Mouse (Mus musculus) cortical plate, adult 2 months (tissue): ENCODE data around the gene A530032D15Rik.
"Not testable (repeated sequence)": the region's sequence is repeated elsewhere in the genome, so short reads cannot be mapped to it uniquely, and the experiment has no call there.

Experiments
- CTCF ChIP-seq: fragments of 200-500 bp; IDR thresholded peaks from 2 replicates; pipeline ENCODE4 v1.5.1; 2011; ENCODE audit warnings: mild to moderate bottlenecking, control low read depth, low read length; ENCODE audit not compliant: insufficient read depth; ENCODE audit errors: extremely low read depth
- POLR2A ChIP-seq: fragments of 200-500 bp; IDR thresholded peaks from 2 replicates; pipeline ENCODE4 v1.6.1; 2011; ENCODE audit warnings: mild to moderate bottlenecking, low read length, control low read depth; ENCODE audit not compliant: insufficient read depth; ENCODE audit errors: extremely low read depth

DNA sequence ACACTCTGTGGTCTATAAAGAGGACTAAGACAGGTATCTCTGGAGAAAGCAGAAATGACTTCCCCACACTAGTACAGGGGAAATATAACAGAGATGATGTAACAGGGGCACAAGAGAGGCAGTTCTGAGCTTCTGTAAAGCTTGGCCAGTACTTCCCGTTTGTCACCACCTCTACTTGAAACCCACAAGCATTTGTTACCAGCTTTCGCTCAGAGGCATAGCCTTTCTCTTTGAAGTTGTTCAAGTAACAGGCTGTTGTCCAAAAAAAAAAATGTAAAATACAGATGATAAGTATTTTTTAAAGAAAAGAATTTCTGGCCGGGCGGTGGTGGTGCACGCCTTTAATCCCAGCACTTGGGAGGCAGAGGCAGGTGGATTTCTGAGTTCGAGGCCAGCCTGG, 76.0 kb downstream of the A530032D15Rik start:
- TF ChIP-seq CTCF, POLR2A: not testable (repeated sequence)
